Mouse (Mus musculus) brain, embryonic 14.5 days (tissue): ENCODE measurements at regions not wholly inside any gene's neighbourhood (a gene's known extent, or its start where the extent isn't known, plus 50 kb on each side); places are given as distances from the start of the nearest gene placed in this dataset.
"Not testable (repeated sequence)": the region's sequence is repeated elsewhere in the genome, so short reads cannot be mapped to it uniquely, and the experiment has no call there.

ENCODE experiments used
- DNase-seq: peaks from one replicate; pipeline ENCODE4 v3.0.0-alpha.2; 2011; ENCODE audit warnings: low read depth
- CTCF ChIP-seq: fragments of 200-500 bp; IDR thresholded peaks from 2 replicates; pipeline ENCODE4 v1.5.1; 2012; ENCODE audit warnings: inconsistent platforms, mild to moderate bottlenecking, moderate library complexity, borderline replicate concordance; ENCODE audit not compliant: insufficient read depth, insufficient read length; ENCODE audit errors: extremely low read depth
- POLR2A ChIP-seq: fragments of 200-500 bp; IDR thresholded peaks from 2 replicates; pipeline ENCODE4 v1.6.1; 2012; ENCODE audit warnings: mild to moderate bottlenecking, inconsistent platforms, borderline replicate concordance; ENCODE audit not compliant: poor library complexity, insufficient read depth, insufficient read length, severe bottlenecking; ENCODE audit errors: extremely low read depth

DNA sequence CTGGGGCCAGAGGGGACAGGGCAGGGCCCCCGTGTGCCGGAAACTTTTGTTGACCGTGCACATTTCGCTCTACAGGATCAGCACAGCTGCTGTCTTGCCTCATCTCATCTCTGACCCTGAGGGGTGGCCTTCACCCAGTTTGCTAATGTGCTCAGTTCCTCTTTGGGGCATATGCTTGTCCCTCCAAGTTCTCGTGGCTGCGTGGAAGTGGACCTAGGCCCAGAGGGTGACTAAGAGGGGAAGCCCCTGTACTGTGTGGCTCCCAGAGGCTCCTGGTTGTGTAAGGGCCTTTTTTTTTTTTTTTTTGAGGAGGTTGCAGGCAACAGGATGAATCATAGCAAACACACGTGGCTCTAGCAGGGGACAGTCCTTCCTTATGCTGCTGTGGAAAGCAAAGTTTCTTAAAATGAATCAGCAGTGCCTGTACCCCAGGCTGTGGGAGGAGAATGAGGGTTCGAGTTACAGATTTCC is 288.2 kb downstream of the 4933412E24Rik start:
- DNase-seq: no peak

DNA sequence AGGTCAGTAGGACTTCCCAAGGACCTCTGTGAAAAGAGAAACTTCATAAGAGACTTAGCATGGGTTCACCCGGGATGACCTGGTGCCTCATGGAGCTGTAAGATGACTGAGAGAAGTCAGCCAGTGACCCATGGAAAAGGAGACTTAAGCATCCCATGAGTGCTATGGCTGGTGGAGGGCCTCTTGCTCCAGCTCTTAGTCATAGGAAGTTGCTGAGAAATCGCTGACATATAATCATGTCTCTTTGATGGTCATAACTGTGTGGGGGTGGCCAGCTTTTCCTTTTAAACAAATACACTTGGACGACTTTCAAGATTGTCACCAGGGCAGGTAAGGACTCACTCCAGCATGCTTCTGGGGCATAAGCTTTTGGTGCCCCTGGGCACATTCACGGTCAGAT is 290.5 kb downstream of the 4933412E24Rik start:
- no peak for DNase-seq
- TF ChIP-seq CTCF: no peak
- TF ChIP-seq POLR2A: no peak

More for the DNA sequence above, 288.2 kb downstream of the 4933412E24Rik start:
- TF ChIP-seq POLR2A (no peak), CTCF (no peak)

DNA sequence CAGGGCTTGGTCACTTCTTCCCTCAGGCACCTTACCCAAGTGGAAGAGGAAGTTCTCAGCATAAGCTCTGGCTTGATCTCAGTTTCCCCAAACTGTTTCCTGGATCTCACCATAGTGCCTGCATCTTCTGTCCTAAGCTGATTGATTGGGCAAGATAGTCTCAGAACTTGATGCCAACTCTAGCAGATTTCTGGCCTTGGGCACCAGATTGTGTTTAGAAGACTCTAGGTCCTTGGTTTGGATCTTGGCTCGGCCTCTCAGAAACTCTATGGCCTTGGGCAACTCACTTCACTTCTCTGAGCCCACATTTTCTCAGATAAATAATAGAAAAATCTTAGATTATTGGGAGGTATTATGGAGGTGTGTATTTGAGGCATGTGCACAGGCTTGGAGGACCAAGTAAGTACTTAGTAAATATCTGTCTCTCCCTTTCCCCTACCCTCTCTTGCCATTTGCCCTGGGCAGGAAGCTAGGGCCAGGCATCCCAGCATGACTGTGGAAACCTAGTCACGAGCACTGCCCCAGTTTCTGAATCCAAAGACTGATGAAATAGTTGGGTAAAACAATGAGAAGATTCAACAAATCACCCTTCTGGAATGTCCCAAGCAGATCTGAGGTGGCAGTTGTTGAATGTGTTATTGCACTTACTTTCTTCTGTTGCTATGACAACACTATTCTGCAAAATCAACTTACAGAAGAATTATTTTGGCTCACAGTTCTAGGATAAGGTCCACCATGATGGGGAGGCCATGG is 293.6 kb downstream of the 4933412E24Rik start:
- no peak for DNase-seq
- TF ChIP-seq POLR2A (no peak), CTCF (no peak)

DNA sequence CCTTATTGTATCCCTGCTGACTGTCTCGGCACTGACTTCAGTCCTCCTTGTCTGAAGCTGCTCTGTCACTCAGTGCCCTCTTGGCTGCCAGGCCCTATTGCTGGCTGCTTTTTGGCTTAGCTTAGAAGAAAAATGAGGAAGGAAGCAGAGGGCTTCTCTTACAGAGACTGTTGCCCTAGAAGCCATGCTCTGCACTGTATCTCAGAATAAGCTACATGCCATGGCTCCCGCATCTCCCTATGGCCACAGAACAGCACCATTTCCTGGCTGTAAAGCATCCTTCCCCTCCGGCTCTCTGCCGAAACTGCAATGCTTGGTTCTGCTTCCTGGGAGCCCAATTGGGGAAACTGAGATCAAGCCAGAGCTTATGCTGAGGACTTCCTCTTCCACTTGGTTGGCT is 295.0 kb downstream of the 4933412E24Rik start:
- no peak for TF ChIP-seq CTCF
- no peak for TF ChIP-seq POLR2A

DNA sequence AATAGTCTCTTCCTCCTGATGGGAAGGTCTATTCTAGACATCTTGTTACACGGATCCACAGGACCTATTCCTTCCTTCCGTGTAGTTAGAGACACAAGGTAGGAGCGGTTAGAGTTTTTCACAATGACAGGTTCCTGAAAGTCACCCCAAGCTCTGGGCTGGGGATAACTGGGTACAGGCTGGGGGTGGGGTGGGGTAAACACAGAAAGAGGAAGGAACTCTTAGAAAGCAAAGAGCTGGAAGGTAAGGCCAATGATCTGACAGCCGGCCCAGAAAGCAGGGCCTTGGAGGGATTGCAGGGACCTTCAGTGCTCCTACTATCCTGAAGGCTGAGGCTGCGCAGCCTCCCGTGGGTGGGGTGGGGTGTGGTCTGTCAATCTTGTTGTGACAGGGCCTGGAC is 295.4 kb downstream of the 4933412E24Rik start:
- DNase-seq: no peak
- TF ChIP-seq POLR2A (no peak), CTCF (no peak)

More for the DNA sequence above, 295.0 kb downstream of the 4933412E24Rik start:
- no peak for DNase-seq

DNA sequence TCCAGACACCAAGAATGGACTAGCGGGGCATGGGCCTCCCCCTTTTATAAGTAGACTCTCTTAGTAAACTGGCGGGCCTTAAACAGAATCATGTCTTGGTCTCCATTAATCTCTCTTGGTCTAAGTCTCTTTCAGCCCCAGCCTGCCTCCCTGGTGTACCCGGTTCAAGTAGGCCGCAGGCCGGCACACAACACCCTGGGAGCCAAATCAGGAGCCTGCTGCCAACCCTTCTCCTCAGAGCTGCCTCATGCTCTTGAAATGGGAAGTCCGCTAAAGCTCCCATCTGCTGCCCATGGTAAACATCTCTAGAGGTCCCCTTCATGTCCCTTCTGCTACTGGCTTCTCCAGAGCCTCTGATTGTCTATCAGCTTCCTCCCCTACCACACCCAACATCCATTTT is 296.3 kb downstream of the 4933412E24Rik start:
- TF ChIP-seq POLR2A: no peak
- no peak for DNase-seq

DNA sequence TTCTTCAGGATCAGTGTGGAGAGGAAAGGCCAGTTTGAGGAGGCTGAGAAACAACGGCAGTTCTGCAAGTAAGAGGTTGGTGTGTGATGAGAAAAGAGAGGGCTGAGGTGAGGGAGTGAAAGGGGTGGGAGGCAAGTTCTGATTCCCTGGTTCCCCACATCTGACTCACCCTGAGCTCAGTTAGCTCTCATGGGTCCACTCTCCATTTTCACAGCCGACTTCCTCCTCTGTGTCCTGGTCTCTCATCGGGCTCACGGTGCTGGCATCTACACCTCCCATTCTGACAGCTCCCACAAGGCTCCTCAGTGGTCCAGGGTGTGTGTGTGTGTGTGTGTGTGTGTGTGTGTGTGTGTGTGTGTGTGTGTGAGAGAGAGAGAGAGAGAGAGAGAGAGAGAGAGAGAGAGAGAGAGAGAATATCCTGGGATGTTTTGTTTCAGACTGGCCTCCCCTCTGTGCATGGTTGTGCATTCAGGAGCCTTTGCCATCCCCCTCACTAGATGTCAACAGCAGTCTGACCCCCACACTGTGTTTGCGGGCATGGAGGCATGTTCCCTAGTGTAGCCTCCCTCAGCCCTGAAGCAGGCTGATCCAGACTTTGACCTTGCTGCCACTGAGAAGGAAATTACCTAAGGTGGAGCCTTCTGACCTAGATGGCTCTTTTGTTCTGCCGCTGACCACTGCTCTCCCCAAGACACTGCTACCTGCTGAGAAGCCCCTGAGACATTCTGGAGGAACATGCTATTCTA is 296.9 kb downstream of the 4933412E24Rik start:
- DNase-seq: not testable (repeated sequence)

DNA sequence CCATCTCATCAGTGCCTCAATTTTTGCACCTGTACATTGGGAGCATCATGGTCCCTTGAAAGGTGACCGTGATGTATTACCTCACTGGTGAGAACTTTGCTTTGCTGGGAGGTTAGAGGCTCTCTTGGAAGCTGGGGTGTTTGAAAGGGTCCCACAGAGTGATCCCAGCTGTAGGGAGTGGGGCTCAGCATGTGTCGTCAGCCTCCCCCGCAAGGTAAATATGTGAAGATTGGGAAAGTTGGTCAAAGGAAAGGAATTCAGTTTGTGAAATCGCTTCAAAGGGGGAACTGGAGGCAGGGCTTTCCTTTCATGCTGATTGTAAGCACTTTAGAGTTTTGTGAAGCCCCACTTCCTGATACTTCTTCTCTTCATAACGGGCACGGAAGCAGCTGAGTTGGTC is 299.5 kb downstream of the 4933412E24Rik start:
- TF ChIP-seq POLR2A (no peak), CTCF (no peak)
- DNase-seq: no peak

DNA sequence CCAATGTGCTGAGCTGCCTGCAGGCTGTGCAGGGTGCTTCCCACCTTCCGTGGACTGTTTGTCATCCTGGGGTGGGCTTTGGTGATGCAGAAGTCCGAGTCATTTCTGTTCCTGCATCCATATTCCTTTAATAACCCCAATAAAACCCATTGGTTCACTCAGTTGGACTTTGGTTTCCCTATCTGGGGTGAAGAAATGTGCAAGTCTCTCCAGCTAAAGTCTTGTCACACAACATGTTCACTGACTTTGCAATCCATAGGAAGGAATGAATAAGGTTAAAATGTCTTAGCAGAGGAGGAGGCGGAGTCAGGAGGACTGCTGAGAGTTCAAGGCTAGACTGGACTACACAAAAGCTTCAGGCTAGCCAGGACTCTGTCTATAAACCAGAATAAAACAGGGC is 300.5 kb downstream of the 4933412E24Rik start:
- TF ChIP-seq POLR2A (no peak), CTCF (no peak)
- DNase-seq: no peak

DNA sequence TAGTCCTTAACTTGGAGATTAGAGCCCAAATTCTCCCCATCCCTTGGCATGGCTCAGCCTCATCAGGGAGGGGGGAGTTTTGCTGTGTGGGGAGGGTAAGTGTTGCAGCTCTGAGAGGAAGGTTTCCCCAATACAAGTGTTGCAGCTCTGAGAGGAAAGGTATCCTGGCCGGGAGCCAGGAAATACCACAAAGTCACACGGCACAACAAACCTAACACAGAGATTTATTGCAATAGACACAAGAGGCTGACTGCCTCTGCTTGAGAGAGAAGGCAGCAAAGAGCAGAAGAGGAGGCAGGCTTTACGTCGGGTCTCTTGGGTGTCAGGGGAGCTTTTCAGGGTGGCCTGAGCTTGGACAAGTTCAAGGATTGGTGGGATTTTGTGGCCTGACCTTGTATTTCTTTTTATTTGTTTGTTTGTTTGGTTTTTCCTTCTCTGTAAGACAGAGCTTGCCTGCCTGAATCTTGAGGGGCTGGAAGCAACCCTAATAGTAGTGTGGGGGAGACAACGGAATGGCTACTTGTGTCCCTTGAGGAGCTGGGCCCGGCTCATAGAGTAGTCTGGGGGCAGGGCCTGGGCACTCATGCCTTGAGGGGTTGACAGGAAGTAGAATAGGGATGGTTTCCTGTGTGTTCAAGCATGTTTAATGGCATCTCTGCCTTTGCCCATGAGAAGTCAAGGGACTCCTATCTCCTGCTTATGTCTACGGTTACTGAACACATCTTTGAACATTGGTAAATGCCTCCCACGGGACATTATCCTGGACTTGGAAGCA is 302.3 kb downstream of the 4933412E24Rik start:
- TF ChIP-seq CTCF: no peak
- TF ChIP-seq POLR2A: no peak
- DNase-seq: no peak

DNA sequence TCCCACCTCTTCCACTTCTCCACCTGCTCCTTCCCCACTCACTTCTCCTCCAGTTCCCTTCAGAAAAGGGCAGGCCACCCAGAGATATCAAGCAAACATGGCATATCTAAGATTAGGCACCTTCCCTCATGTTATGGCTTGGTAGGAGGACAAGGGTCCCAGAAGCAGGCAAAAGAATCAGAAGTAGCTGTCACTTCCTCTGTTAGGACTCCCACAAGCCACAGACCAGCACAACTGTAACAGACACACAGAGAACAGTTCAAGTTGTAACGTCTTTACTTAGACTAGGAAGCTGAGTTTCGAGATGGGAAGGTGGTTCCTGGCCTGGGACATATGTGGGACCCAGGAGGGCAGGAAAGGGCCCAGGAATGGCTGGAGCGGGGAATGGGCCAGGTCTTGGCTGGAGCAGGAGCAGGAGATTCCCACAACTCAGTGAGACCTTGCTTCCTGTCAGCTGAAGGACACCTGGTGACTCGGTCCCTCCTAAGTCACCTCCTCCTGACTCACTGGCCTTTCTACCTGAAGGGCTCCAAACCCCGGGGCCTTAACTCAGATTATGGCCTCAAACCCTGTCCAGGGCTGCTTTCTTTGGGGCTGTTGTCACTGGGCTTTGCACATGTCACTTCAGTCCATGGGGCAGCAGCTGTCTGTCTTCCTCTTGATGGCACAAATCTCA is 304.2 kb downstream of the 4933412E24Rik start:
- no peak for DNase-seq
- no peak for TF ChIP-seq CTCF
- no peak for TF ChIP-seq POLR2A

DNA sequence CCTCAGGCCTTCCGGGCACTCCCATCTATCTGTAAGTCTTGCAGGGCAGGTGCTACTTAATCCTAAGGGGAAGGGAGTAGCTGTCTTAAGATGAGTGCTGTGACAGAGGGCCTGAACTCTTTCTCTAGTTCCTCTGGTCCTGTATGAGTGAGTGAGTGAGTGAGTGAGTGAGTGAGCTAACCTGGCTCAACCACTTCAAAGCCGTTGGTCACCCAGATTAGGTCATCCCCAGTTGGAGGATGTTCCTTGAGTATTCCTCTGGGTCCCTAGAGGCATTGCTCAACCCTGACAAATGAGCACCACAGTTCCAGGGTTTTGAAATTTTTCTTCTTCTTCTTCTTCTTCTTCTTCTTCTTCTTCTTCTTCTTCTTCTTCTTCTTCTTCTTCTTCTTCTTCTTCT is 306.5 kb downstream of the 4933412E24Rik start:
- DNase-seq: no peak
- TF ChIP-seq CTCF (no peak), POLR2A (no peak)

DNA sequence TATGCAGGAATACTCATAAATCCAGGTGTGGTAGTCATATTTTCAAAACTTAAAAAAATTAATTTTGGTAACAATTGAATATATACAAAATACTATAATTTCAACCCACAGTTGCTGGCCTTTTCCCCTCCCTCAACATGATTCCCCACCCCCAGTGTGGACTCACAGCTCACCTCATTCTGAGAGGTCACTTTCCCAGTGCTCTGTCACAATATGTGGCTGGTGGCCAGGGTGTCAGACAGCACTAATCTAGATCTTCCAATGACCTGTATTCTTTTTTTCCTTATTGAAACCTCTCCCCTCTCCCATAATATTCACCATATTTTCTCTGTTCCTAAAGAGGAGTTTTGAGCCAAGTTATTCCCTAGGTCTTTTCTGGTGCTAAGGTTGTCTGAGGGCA is 308.0 kb downstream of the 4933412E24Rik start:
- TF ChIP-seq CTCF (no peak), POLR2A (no peak)

DNA sequence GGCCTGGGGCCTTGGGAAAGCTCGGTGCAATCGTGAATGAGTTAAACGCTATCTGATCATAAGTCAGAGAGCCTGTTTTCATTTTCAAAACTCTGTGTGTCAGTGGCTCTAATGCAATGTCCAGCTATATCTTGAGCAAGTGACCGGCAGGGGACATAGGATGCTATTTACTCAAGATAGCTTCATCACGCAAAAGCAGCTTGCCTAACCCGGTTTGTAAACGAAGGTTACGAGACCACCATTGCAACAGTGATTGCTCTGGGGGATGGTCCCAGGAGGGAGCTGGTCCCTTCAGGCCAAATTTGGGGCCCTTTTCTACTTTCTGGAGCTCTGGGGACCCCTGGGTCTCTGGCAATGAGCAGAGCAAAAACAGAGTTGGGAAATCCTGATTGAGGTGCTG is 309.3 kb downstream of the 4933412E24Rik start:
- no peak for TF ChIP-seq CTCF
- TF ChIP-seq POLR2A: no peak
- DNase-seq: no peak

More for the DNA sequence above, 308.0 kb downstream of the 4933412E24Rik start:
- DNase-seq: no peak
